Mouse (Mus musculus) urinary bladder, postnatal 14 days (tissue): ENCODE data around the gene Dzip1.

Experiments used
- DNase-seq: peaks from one replicate; pipeline ENCODE4 v3.0.0; 2021; ENCODE audit warnings: low spot score

The Dzip1 gene

GRCm38 (mm10) chr14:118868102-118868724, 57.0 kb downstream of the Dzip1 start:
- no peak for DNase-seq

GRCm38 (mm10) chr14:118867366-118867765, 57.9 kb downstream of the Dzip1 start:
- no peak for DNase-seq

GRCm38 (mm10) chr14:118866014-118866811, 59.0 kb downstream of the Dzip1 start:
- no peak for DNase-seq

DNA sequence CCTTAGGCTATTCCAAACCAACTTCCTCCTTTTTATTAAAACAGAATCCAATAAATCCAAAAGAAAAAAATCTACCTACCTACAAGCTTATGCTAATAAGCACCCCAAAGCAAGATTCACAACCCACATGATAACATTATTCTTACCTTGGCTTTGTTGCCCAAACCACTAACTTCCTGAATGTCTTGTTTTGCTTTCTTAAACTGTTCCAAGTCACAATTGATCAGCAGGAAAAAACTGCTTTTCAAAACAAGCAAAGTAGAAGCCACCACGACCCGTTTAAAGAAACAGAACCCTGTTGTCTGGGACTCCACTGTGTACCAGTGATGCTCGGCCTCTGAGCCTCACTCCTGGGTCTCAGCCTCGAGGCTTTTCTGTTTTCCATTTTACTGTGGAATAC, 60.4 kb downstream of the Dzip1 start:
- DNase-seq = no peak

GRCm38 (mm10) chr14:118862253-118862652, 63.0 kb downstream of the Dzip1 start:
- DNase-seq = no peak

- no peak for DNase-seq
Observed at GRCm38 (mm10) chr14:118858318-118858717, 66.9 kb downstream of the Dzip1 start.

DNA sequence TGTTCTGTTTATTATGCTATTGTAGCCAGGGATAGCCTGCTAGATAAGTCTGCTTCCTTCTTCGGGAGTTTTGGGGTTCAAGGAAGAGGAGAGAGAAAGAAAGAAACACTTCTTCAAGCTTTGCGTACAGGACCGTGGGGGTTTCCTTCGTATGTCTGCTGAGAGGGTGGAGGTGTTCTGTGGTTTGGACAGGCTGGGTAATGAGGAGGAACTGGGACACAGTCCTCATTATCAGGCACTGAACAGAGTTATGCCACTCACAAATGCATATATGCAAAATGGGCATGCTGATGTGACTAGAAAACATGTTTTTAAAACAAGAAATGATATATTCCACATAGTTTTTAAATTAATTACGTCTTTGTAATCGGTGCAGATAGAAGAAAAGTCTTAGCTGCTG, 68.7 kb downstream of the Dzip1 start:
- no peak for DNase-seq

- DNase-seq = no peak
Observed at GRCm38 (mm10) chr14:118855141-118855800, 70.0 kb downstream of the Dzip1 start.

GRCm38 (mm10) chr14:118854371-118855114, 70.7 kb downstream of the Dzip1 start:
- DNase-seq = peak; percentile 40

- no peak for DNase-seq
Observed at GRCm38 (mm10) chr14:118851496-118852107, 73.7 kb downstream of the Dzip1 start.

DNA sequence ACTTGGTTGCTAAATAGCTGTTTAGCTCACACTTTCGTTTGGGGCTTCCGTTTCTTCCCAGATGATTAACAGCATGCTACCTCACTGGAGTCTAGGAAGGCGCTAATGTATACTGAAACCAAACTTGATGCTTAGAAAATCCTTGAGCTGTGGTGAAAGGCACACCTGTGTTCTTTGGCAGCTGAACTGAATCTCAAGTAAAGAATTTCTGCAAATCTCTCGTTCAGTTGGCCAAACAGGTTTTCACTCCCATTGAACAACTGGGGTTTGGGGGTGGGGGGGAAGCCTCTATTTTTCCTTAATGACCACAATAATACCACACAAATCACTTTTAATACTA, 74.6 kb downstream of the Dzip1 start:
- DNase-seq = no peak

DNA sequence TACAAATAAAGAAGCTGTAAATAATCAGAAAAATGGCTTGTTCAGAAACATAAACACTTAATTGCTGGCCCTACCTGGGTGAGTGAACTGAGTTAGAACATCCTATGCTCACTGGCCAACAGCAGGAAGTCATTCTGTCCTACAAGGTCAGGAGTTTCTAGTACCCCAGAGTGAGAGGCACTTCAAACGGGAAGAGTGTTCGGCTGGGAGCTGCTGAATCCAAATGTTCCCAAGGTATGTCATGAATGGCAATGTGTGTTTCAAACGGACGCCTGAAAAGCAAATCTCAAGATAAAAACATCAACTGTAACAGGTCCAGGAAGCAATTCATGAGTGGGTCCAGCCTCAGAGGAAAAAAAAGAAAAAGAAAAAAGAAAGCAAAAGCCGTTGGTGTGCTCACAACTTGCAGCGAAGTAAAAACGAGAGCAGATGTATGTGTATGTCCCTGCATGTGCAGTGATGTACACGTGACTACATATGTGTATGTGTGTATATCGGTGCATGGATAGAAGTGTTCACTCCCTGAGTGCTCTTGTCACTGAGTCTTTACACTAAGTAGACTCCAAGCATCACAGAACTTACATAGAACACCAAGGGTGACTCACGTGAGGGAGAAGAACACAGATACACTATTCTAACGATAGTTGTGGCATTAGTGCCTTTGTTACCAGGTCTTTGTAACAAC, 75.1 kb downstream of the Dzip1 start:
- no peak for DNase-seq

- no peak for DNase-seq
Observed at GRCm38 (mm10) chr14:118848171-118848570, 77.1 kb downstream of the Dzip1 start.

- no peak for DNase-seq
Observed at GRCm38 (mm10) chr14:118846834-118847233, 78.4 kb downstream of the Dzip1 start.

DNA sequence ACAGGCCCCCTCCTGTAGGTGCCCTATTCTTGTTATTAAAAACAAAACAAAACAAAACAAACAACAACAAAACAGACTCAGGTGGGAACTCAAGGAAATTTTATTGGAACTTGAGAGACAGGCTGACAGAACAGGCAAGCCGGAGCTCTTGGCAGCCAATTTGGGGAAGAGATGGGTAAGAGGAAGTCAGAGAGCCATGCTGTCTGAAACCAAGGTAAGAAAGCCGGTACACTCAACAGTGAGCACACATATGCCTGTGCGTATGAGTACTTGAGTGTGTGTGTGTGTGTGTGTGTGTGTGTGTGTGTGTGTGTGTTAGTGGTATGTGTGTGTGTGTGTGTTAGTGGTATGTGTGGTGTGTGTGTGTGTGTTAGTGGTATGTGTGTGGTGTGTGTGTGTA, 82.9 kb downstream of the Dzip1 start:
- no peak for DNase-seq

GRCm38 (mm10) chr14:118840027-118840426, 85.2 kb downstream of the Dzip1 start:
- no peak for DNase-seq

DNA sequence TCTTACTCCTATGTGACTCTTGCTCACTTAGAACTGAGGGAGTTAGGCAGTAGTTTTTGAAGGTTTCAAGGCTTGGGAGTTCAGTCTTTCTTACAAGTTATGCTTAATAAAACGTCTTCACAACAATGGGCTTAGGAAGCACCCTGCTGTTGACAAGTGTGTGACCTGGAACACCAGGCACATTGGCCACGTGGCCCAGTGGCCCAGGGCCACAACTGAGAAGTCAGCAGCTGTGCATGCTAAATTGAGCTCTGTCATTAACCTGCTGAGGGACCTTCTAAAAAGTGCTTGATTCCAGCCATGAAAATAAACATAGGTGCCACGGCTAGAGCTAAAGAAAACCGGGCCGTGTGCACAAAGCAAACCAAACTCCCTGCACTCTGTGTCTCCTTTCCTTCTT, 85.8 kb downstream of the Dzip1 start:
- no peak for DNase-seq

- no peak for DNase-seq
Observed at GRCm38 (mm10) chr14:118838556-118839120, 86.6 kb downstream of the Dzip1 start.

GRCm38 (mm10) chr14:118836754-118837153, 88.5 kb downstream of the Dzip1 start:
- no peak for DNase-seq

DNA sequence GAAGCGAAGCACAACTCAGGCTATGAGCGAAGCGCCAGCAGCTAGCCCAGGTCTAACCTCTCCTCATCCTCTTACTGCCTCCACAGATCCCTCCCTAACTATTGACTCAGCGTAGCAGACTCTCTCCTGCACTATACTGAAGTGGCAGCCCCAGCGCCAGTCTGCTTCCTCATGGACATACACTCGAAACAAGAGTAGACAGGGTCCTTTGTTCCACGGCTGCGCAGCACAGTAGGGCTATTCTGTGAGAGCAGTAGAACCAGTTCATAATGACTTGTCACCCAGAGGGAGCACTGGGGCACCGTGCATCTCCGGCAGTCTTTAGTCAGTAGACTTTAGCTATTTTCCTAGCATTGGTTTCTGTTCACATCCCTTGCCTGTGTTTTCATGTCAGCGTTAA, 89.1 kb downstream of the Dzip1 start:
- DNase-seq = peak; percentile 21

DNA sequence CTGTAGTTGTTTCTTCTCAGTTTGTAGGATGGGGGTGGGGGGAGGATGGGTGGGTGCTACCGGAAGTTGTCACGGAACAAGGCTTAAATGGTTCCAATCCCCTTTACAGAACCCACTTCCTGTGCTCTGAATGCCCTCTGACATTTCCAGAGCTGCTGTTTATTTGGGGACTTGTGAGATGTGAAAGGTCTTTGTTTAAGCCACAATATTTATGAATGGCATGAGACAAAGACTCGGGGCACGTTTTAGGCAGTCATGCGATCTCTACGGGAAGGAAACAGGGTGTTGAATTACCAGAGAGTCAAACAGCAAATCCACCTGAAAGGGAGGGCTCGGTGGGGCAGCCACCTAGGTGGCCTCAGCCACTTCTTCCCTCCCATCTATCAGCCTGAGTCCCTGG, 90.9 kb downstream of the Dzip1 start:
- no peak for DNase-seq
